8 mouse cellular contexts compared by ENCODE assay signal in the genomic region with DNA sequence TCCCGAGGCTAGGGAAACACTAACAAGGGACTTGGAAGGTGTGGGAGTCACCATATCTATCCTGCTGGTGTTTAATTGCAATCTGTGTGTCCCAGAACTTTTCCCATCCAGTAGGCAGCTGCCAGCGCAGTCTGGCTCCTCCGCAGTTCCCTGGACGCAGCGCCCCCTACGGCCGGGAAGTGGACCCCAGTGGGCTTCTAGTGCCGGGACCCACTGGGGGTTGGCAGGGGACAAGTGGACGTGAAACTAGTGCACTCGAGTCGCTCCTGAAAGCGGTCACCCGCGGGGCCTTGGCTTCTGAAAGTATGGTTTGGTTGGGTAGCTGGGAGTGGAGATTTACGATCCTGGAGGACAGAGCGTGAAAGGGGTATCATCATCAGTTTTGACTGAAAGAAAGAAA.
A peak's percentile ranks its signal among the peaks of the same experiment; 100 is the strongest.
DNase-seq lines count a peak whose midpoint lies in the region; ATAC-seq lines count a peak whose summit lies in the region.
"Had no signal": no experiment of that assay in that cellular context is flagged by ENCODE, and none has a peak within 500 bp of the region (broad histone marks: within the 10 kb centered on the region; RNA-seq: fewer than 3 reads in every experiment).

No protein-coding gene starts in this region.

- H3K9ac ChIP-seq in forebrain, embryonic 11.5 days (ENCODE audit: low read length): peak overlapping the region; percentile 23; the same call in 1 of the 2 replicates
- no peak overlapping the region for H3K9ac ChIP-seq in hindbrain, embryonic 14.5 days
- H3K9ac ChIP-seq in neural tube, embryonic 14.5 days (replicated peaks; ENCODE audit: low read depth, low read length): no peak overlapping the region
- H3K9ac ChIP-seq: embryonic facial prominence, embryonic 15.5 days had no signal

- H3K27ac ChIP-seq in forebrain, embryonic 11.5 days (ENCODE audit: low read depth, low read length): peak overlapping the region; percentile 31; the same call in 1 of the 2 replicates
- no peak overlapping the region for H3K27ac ChIP-seq in hindbrain, embryonic 14.5 days
- H3K27ac ChIP-seq in neural tube, embryonic 14.5 days (ENCODE audit: low read depth, low read length): no peak overlapping the region
- H3K27ac ChIP-seq: embryonic facial prominence, embryonic 15.5 days had no signal

- WGBS in forebrain, embryonic 11.5 days: 25% methylated on average over 16 of the region's 16 CpGs
- WGBS in hindbrain, embryonic 14.5 days: 31% methylated on average over 16 of the region's 16 CpGs
- WGBS in neural tube, embryonic 14.5 days: 23% methylated on average over 16 of the region's 16 CpGs

- peak; percentile 9 for DNase-seq in kidney, postnatal 10 days
- DNase-seq in kidney, postnatal 36 days: no peak
- DNase-seq in forebrain, embryonic 11.5 days (ENCODE audit: low spot score): peak; percentile 74
- no peak for DNase-seq in hindbrain, embryonic 14.5 days (ENCODE audit: low spot score)
- DNase-seq in frontal cortex, postnatal 14 days (ENCODE audit: low spot score in 2 of 2): no peak
- DNase-seq in left cerebral cortex, adult 11 months (ENCODE audit: low spot score): no peak

- H3K27me3 ChIP-seq in forebrain, embryonic 11.5 days (ENCODE audit: control insufficient read depth, insufficient read depth, low read length): peaks cover 7% of the 10 kb centered on the region
- peaks cover 19% of the 10 kb centered on the region; the same call in 1 of the 2 replicates for H3K27me3 ChIP-seq in hindbrain, embryonic 14.5 days (ENCODE audit: control insufficient read depth, insufficient read depth, low read length)
- H3K27me3 ChIP-seq in neural tube, embryonic 14.5 days (ENCODE audit: control insufficient read depth, insufficient read depth, low read length): no peaks in the 10 kb centered on the region

- no peaks in the 10 kb centered on the region for H3K9me3 ChIP-seq in forebrain, embryonic 11.5 days (ENCODE audit: control insufficient read depth, low read length)
- no peaks in the 10 kb centered on the region for H3K9me3 ChIP-seq in hindbrain, embryonic 14.5 days (ENCODE audit: control insufficient read depth, low read length)
- no peaks in the 10 kb centered on the region for H3K9me3 ChIP-seq in neural tube, embryonic 14.5 days (ENCODE audit: control insufficient read depth, low read length)
- H3K9me3 ChIP-seq: embryonic facial prominence, embryonic 15.5 days had no signal

- no peaks in the 10 kb centered on the region for H3K36me3 ChIP-seq in forebrain, embryonic 11.5 days (ENCODE audit: control insufficient read depth, insufficient read depth, low read length)
- H3K36me3 ChIP-seq in hindbrain, embryonic 14.5 days (replicated peaks; ENCODE audit: control insufficient read depth, insufficient read depth): no peaks in the 10 kb centered on the region
- no peaks in the 10 kb centered on the region for H3K36me3 ChIP-seq in neural tube, embryonic 14.5 days (ENCODE audit: control insufficient read depth, insufficient read depth, low read length)
- H3K36me3 ChIP-seq: embryonic facial prominence, embryonic 15.5 days had no signal

- H3K4me1 ChIP-seq in forebrain, embryonic 11.5 days (replicated peaks; ENCODE audit: control insufficient read depth, insufficient read depth, low read length): peaks cover 2% of the 10 kb centered on the region; the same call in 1 of the 2 replicates
- no peaks in the 10 kb centered on the region for H3K4me1 ChIP-seq in hindbrain, embryonic 14.5 days (replicated peaks; ENCODE audit: control insufficient read depth, insufficient read depth, low read length)
- H3K4me1 ChIP-seq in neural tube, embryonic 14.5 days (ENCODE audit: control insufficient read depth, insufficient read depth, low read length): no peaks in the 10 kb centered on the region
- H3K4me1 ChIP-seq: embryonic facial prominence, embryonic 15.5 days had no signal

- ATAC-seq in forebrain, embryonic 11.5 days (replicated peaks; ENCODE audit: low FRiP score): peak; percentile 44; the same call in 1 of the 2 replicates
- peak; percentile 34; the same call in 1 of the 2 replicates for ATAC-seq in hindbrain, embryonic 14.5 days (ENCODE audit: low FRiP score)
- ATAC-seq in neural tube, embryonic 14.5 days (ENCODE audit: low read depth): peak; percentile 38; the same call in 1 of the 2 replicates

- peak overlapping the region; percentile 39 for H3K4me2 ChIP-seq in forebrain, embryonic 11.5 days (ENCODE audit: low read depth, low read length, severe bottlenecking)
- H3K4me2 ChIP-seq in hindbrain, embryonic 14.5 days (replicated peaks): peak overlapping the region; percentile 38
- H3K4me2 ChIP-seq in neural tube, embryonic 14.5 days (ENCODE audit: low read depth, low read length): no peak overlapping the region
- H3K4me2 ChIP-seq: embryonic facial prominence, embryonic 15.5 days had no signal

- H3K4me3 ChIP-seq in forebrain, embryonic 11.5 days (ENCODE audit: low read depth, low read length): peak overlapping the region; percentile 6
- H3K4me3 ChIP-seq in hindbrain, embryonic 14.5 days (replicated peaks; ENCODE audit: low read length): no peak overlapping the region
- H3K4me3 ChIP-seq in neural tube, embryonic 14.5 days (ENCODE audit: low read depth, low read length): no peak overlapping the region
- H3K4me3 ChIP-seq: embryonic facial prominence, embryonic 15.5 days had no signal

Comparison
In these comparisons a context has a peak if more than half of its experiments do, and no peak if none do; other contexts are left out.
1. DNase-seq: peak in kidney, postnatal 10 days (single experiment) and forebrain, embryonic 11.5 days (single experiment); none in kidney, postnatal 36 days (0 of 2), hindbrain, embryonic 14.5 days (single experiment), frontal cortex, postnatal 14 days (0 of 2) and left cerebral cortex, adult 11 months (single experiment).
2. Peak in every context shown above with its lines, with median percentiles within 50 percentile points of each other: ATAC-seq.